Mouse (Mus musculus): Measurements from ENCODE around the gene Eme1.

DNA sequence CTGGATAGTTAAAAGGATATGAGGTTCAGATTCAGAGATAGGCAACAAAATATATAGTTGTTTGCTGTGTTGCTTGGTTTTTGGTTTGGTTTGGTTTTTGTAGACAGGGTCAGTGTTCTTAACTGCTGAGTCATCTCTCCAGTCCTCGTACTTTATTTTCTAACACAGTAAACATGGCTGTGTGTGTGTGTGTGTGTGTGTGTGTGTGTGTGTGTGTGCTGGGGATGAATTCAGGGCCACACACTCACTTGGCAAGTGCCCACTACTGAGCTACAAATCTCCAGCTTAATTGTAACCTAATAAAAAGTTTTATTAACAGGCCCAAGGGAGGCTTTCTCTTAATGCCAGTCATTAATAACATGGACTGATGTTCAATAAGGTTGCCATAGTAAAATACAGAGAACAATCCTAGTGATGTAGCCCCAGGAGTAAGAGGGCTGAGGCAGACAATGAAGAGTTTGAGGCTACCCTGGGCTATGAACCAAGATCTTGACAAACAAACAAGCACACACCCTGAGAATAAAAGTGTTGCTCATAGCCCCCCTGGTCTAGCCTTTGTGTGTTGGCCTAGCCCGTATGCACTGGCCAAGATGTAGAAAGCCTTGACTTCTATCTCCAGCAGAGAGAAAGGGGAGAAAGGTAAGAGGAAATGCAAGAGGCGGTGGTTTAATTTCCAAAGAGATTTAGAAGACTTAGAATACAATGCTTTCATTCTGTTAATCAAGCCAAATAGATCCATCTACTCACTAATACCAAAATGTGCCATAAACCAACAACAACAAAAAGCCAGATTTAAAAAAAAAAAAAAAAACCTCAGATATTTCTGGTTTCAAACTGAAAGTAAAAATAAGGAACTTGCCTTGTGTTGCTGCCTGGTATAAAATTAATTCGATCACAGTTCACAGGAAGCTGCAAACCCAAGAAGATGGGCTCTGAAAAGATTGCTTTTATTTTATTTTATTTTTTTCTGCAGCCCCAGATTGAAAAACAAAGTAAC lies 42.7 kb downstream of the Eme1 start:
- TF ChIP-seq CTCF (IDR thresholded peaks at IDR 0.05; ENCODE audit: low read depth) (no peak), EP300 (IDR thresholded peaks at IDR 0.05; ENCODE audit: low read depth) (no peak)

Data from heart, postnatal 0 days (tissue).